Mouse (Mus musculus) lung, adult 2 months (tissue): ENCODE results near the gene Wasl.

Experiments
- CTCF ChIP-seq: fragments of 200-500 bp; IDR thresholded peaks from 2 replicates; pipeline ENCODE4 v1.5.1; 2011; ENCODE audit warnings: mild to moderate bottlenecking, low read length, control low read depth; ENCODE audit not compliant: insufficient read depth
- POLR2A ChIP-seq: fragments of 200-500 bp; IDR thresholded peaks from 2 replicates; pipeline ENCODE4 v1.6.1; 2011; ENCODE audit warnings: low read depth, mild to moderate bottlenecking, control low read depth, low read length, borderline replicate concordance; ENCODE audit errors: extremely low read depth

GRCm38 (mm10) chr6:24647103-24647691 lies 17.6 kb downstream of the Wasl start:
- TF ChIP-seq POLR2A (no peak), CTCF (no peak)
